In genomic region chr6:87335091-87335934, GRCm38 (mm10) we compare ENCODE assay signal across 8 mouse cellular contexts. TPM values are rescaled to one million over a fixed set of nuclear protein-coding genes. Genes with fewer than 3 reads are reported as not detected.
DNase-seq lines count a peak whose midpoint lies in the region; ATAC-seq lines count a peak whose summit lies in the region.

Gene Antxr1 (minus strand): TSS chr6:87335821.

- peak within 1 kb of the TSS; percentile 75 for H3K4me3 ChIP-seq in intestine, embryonic 16.5 days (ENCODE audit: low read length)
- H3K4me3 ChIP-seq in limb, embryonic 11.5 days (ENCODE audit: low read depth, low read length) = peak within 1 kb of the TSS; percentile 84
- H3K4me3 ChIP-seq in midbrain, embryonic 13.5 days (replicated peaks) = peak within 1 kb of the TSS; percentile 72
- peak within 1 kb of the TSS; percentile 67 for H3K4me3 ChIP-seq in stomach, embryonic 14.5 days (ENCODE audit: low read depth, low read length)

- H3K27me3 ChIP-seq in intestine, embryonic 16.5 days (replicated peaks; ENCODE audit: control insufficient read depth, insufficient read depth, low read length) = peaks cover 4% of the 10 kb centered on the region; the same call in 1 of the 2 replicates
- H3K27me3 ChIP-seq in limb, embryonic 11.5 days (ENCODE audit: control insufficient read depth, insufficient read depth, low read length) = no peaks in the 10 kb centered on the region
- 0 out of 2 replicates have a peak, but pooled peaks cover 5% of the 10 kb centered on the region for H3K27me3 ChIP-seq in midbrain, embryonic 13.5 days
- no peaks in the 10 kb centered on the region for H3K27me3 ChIP-seq in stomach, embryonic 14.5 days (ENCODE audit: control insufficient read depth, insufficient read depth, low read length)

- peak within 1 kb of the TSS; percentile 94 for H3K27ac ChIP-seq in intestine, embryonic 16.5 days (ENCODE audit: low read length)
- H3K27ac ChIP-seq in limb, embryonic 11.5 days (replicated peaks; ENCODE audit: low read depth, low read length) = peak within 1 kb of the TSS; percentile 94
- H3K27ac ChIP-seq in midbrain, embryonic 13.5 days = peak within 1 kb of the TSS; percentile 41; the same call in 1 of the 2 replicates
- peak within 1 kb of the TSS; percentile 88 for H3K27ac ChIP-seq in stomach, embryonic 14.5 days (ENCODE audit: low read length)

- under 1% methylated on average over 54 of the region's 54 CpGs for WGBS in intestine, embryonic 16.5 days
- WGBS in limb, embryonic 11.5 days = under 1% methylated on average over 54 of the region's 54 CpGs
- WGBS in midbrain, embryonic 13.5 days = 1% methylated on average over 54 of the region's 54 CpGs
- WGBS in stomach, embryonic 14.5 days = under 1% methylated on average over 54 of the region's 54 CpGs

- H3K9ac ChIP-seq in intestine, embryonic 16.5 days (ENCODE audit: low read depth, low read length) = peak within 1 kb of the TSS; percentile 84
- H3K9ac ChIP-seq in limb, embryonic 11.5 days (ENCODE audit: low read length) = peak within 1 kb of the TSS; percentile 97
- H3K9ac ChIP-seq in midbrain, embryonic 13.5 days (replicated peaks) = peak within 1 kb of the TSS; percentile 87
- H3K9ac ChIP-seq in stomach, embryonic 14.5 days (replicated peaks; ENCODE audit: low read depth, low read length) = peak within 1 kb of the TSS; percentile 73

- H3K9me3 ChIP-seq in intestine, embryonic 16.5 days (ENCODE audit: control insufficient read depth, low read length) = no peaks in the 10 kb centered on the region
- H3K9me3 ChIP-seq in limb, embryonic 11.5 days (ENCODE audit: control insufficient read depth, low read length) = no peaks in the 10 kb centered on the region
- H3K9me3 ChIP-seq in midbrain, embryonic 13.5 days = no peaks in the 10 kb centered on the region
- no peaks in the 10 kb centered on the region for H3K9me3 ChIP-seq in stomach, embryonic 14.5 days (ENCODE audit: control insufficient read depth, low read depth, low read length)

- no peaks in the 10 kb centered on the region for H3K36me3 ChIP-seq in intestine, embryonic 16.5 days (ENCODE audit: control insufficient read depth, insufficient read depth, low read length)
- H3K36me3 ChIP-seq in limb, embryonic 11.5 days (ENCODE audit: control insufficient read depth, insufficient read depth, low read length) = no peaks in the 10 kb centered on the region
- no peaks in the 10 kb centered on the region for H3K36me3 ChIP-seq in midbrain, embryonic 13.5 days
- H3K36me3 ChIP-seq in stomach, embryonic 14.5 days (ENCODE audit: control insufficient read depth, insufficient read depth, low read length) = no peaks in the 10 kb centered on the region

- DNase-seq in left cerebral cortex, adult 18-20 months (ENCODE audit: low spot score in 2 of 2) = peak; percentile 55
- DNase-seq in left cerebral cortex, adult 11 months (ENCODE audit: low spot score) = no peak
- peak; percentile 83 for DNase-seq in embryo, embryonic 11 days
- DNase-seq in limb, embryonic 11.5 days (ENCODE audit: low spot score) = peak; percentile 84

- peak within 1 kb of the TSS; percentile 87 for H3K4me2 ChIP-seq in intestine, embryonic 16.5 days (ENCODE audit: low read depth, low read length)
- H3K4me2 ChIP-seq in limb, embryonic 11.5 days (ENCODE audit: low read depth, severe bottlenecking) = peak within 1 kb of the TSS; percentile 79
- H3K4me2 ChIP-seq in midbrain, embryonic 13.5 days (replicated peaks) = peak within 1 kb of the TSS; percentile 94
- H3K4me2 ChIP-seq in stomach, embryonic 14.5 days (replicated peaks; ENCODE audit: low read depth, low read length) = peak within 1 kb of the TSS; percentile 60

- ATAC-seq in granulocyte monocyte progenitor cell, adult 5-6 weeks (replicated peaks; ENCODE audit: poor library complexity, severe bottlenecking) = peak; percentile 12; the same call in 1 of the 2 replicates
- ATAC-seq in intestine, embryonic 16.5 days = peak; percentile 76
- peak; percentile 78; the same call in 1 of the 2 replicates for ATAC-seq in limb, embryonic 11.5 days (ENCODE audit: insufficient number of reproducible peaks, low FRiP score, low TSS enrichment, low read depth)
- ATAC-seq in midbrain, embryonic 13.5 days = peak; percentile 83
- peak; percentile 66; the same call in 1 of the 2 replicates for ATAC-seq in stomach, embryonic 14.5 days (ENCODE audit: insufficient number of reproducible peaks, insufficient read depth, low FRiP score, low read depth)

- H3K4me1 ChIP-seq in intestine, embryonic 16.5 days (ENCODE audit: control insufficient read depth, insufficient read depth, low read length) = 0 out of 2 replicates have a peak, but pooled peaks cover 2% of the 10 kb centered on the region
- peaks cover 8% of the 10 kb centered on the region for H3K4me1 ChIP-seq in limb, embryonic 11.5 days (ENCODE audit: control insufficient read depth, insufficient read depth, low read length)
- H3K4me1 ChIP-seq in midbrain, embryonic 13.5 days (replicated peaks) = peaks cover 20% of the 10 kb centered on the region
- H3K4me1 ChIP-seq in stomach, embryonic 14.5 days (ENCODE audit: control insufficient read depth, insufficient read depth, low read length) = peaks cover 22% of the 10 kb centered on the region

RNA-seq across cellular contexts. Expression of gene Antxr1, which starts in this region (rescaled TPM):
- 10 to 100 TPM; 11.6 to 14.4 TPM for total RNA-seq in left cerebral cortex, adult 18-20 months (2021)
- 0.85 and 1.7 TPM in 2 replicates for total RNA-seq in granulocyte monocyte progenitor cell, adult 5-6 weeks (2014; fragmentation: Nextera tagmentation)
- total RNA-seq in granulocyte monocyte progenitor cell, adult 5-6 weeks (2017) = 0.10 and 0.78 TPM in 2 replicates
- 3.9 and 4.1 TPM in 2 replicates for polyA plus RNA-seq in intestine, embryonic 16.5 days (2015; fragmentation: Nextera tagmentation; extraction: Ambion mirVana)
- 13.2 and 16.0 TPM in 2 replicates for polyA plus RNA-seq in limb, embryonic 11.5 days (2014; fragmentation: Nextera tagmentation; extraction: Ambion mirVana)
- polyA plus RNA-seq in midbrain, embryonic 13.5 days (2015; fragmentation: Nextera tagmentation; extraction: Ambion mirVana) = 2.9 and 3.0 TPM in 2 replicates
- polyA plus RNA-seq in stomach, embryonic 14.5 days (2014; fragmentation: Nextera tagmentation; extraction: Ambion mirVana) = 13.5 and 14.4 TPM in 2 replicates

Comparison
In these comparisons a context has a peak if more than half of its experiments do, and no peak if none do; other contexts are left out.
1. RNA of gene Antxr1 (total RNA-seq): 11.6 to 14.4 TPM in left cerebral cortex, adult 18-20 months; 0.10 to 1.7 TPM in granulocyte monocyte progenitor cell, adult 5-6 weeks; every median in the first group is over 4 times any median in the second.
2. ATAC-seq: peak in every context shown above with its lines; median percentile 83 in midbrain, embryonic 13.5 days; 78 in limb, embryonic 11.5 days; 76 in intestine, embryonic 16.5 days; 66 in stomach, embryonic 14.5 days; 12 in granulocyte monocyte progenitor cell, adult 5-6 weeks.
3. H3K27ac ChIP-seq: peak in every context shown above with its lines; median percentile 94 in intestine, embryonic 16.5 days; 94 in limb, embryonic 11.5 days; 88 in stomach, embryonic 14.5 days; 41 in midbrain, embryonic 13.5 days.
4. Peak in every context shown above with its lines, with median percentiles within 50 percentile points of each other: H3K4me2 ChIP-seq, H3K4me3 ChIP-seq and H3K9ac ChIP-seq.